Mouse (Mus musculus) right cerebral cortex, postnatal 25 days (tissue): Measurements from ENCODE around the gene Jarid2.

Experiments
- DNase-seq: peaks from one replicate; pipeline ENCODE4 v3.0.0; 2022

The Jarid2 gene

DNA sequence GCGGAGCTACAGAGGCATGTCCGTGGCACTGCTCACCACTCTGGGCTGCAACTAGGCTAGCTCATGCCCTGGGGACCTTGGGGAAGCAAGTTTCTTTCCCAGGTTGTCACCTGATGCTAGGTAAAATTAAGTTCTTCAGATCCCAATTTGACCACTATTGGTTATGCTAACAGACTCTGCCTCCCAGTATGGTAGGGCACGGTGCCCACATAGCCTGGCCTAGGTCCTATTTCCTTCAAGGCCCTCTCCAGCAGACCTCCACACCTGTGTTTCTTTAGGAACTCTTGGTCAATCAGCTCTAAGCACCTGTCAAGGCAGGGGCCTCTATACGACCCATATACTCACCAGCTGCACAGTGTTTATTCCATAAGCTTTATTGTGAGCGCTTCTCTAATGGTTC is 192.4 kb downstream of the Jarid2 start:
- no peak for DNase-seq

DNA sequence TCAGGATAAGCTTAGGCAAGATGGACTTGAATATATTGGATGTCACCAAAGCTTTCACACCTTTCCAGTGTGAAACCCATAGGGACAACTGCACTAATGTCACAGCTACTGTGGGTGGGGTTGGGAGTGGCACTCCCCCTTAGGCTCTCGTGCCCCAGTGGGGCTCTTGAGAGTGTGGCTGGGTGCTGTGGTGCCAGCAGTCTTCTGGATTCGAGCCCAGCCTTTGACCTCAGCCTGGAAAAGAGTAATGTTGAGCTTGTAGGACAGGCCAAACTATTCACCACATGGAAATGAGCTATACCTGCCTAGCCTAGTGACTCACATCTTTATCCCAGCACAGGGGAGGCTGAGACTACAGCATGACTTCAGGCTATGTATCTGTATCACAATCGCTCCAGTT is 194.8 kb downstream of the Jarid2 start:
- no peak for DNase-seq

DNA sequence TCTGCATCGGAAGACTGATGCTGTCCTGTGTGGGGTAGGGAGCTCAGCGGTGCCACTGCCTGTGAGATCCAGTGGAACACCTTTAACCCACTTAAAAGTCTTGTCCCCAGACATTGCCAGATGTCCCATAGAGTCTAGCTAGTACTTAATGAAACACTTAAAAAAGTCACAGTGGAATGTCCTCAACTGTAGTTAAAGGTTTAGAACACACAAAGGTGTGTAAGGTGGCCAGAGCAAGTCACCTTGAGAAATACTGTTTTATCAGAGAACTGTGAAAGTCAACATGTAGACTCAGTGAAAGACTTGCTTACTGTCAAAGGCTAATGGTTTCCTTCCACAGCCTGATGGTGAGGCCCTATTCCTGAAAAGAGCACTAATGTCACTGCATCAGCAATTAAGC is 195.9 kb downstream of the Jarid2 start:
- DNase-seq, result no peak

DNA sequence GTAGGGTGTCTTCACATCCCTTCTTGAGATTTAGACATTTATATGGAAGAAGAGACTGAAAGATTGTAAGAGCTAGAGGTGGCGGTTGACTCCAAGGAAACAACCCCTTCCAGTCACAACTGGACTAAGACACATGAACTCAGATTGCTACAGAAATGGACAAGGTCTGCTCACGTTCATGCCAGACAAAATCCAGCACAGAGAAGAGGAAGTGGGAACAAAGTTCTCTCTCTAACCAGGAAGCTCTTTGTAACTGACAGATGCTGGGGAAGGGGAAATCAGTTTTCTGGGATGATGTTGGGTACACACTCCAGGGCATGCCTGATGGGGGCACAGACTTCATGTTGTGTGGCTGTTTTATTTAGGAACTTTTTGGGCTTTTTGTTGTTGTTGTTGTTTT is 197.0 kb downstream of the Jarid2 start:
- no peak for DNase-seq

DNA sequence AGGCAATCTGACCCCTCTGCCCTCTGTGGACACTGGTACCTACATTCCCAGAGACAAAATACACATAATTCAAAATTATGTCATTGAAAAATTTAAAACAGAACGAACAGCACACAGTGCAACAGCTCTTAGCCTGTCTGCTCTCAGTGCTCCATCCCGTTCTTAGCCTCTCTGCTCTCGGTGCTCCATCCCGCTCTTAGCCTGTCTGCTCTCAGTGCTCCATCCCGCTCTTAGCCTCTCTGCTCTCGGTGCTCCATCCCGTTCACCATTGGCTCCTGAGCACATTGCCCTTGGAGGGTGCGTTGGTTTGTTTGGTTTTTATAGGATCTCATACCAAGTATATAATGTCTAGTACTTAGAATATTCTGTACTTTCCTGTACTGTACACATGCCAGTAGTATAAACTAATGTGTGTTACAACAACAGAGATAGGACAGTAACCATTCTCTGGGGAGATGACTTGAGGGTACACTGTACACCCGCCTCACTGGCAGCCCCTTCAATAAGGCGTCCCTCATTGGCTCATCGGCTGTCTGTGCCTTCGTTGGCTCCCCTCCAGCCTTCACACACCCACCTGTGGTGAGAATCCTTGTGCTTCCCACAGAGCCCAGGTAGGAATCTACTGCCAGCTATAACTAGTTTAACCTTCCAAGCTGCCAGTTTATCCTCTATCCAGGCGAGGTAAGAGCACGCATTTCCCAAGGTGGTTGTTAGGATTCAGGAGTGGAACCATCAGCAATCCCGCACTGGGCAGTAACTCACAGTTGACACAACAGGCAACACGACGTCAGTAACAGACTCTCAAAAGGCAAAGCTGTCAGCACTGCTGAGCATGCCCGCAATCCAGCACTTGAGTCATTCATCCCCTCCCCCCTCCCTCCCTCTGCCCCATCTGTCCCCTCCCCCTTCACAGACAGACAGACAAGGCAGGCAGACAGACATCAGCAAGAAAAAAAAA is 203.3 kb downstream of the Jarid2 start:
- no peak for DNase-seq

DNA sequence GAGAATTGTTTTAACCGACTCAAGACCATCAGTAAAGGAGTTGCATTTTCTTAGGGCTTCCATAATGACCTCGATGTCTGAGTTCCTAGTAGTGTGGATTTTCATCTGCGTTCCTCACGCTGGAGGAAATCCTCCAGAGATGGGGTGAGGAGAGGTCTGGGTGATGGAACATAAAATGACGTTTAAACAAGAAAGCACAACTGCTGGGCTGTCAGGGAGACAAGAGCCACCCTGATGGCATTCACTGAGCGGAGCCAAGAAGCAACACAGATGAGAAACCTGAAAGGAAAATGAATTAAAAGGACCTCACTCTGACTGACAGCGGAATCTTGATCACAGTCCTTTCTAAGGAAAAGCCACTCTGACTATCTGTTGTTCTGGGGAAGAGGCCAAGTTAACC is 204.3 kb downstream of the Jarid2 start:
- no peak for DNase-seq

DNA sequence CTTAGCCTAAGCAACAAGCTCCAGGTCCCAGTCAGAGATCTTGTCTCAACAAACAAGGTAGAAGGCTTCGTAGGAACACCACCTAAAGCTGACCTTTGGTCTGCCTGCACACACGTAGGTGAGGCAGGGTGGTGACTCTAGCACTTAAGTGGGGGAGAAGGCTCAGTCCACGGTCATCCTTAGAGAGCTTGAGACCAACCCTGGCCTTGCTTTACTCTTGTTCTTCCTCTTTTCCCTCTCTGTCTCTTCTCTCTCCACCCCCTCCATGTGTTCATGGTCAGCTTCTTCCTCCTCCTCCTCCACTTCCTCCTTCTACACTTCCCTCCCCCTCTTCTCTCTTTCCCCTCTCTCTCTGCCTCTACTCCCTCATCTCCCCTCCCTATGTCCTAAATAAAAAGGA is 208.4 kb downstream of the Jarid2 start:
- DNase-seq, result no peak

DNA sequence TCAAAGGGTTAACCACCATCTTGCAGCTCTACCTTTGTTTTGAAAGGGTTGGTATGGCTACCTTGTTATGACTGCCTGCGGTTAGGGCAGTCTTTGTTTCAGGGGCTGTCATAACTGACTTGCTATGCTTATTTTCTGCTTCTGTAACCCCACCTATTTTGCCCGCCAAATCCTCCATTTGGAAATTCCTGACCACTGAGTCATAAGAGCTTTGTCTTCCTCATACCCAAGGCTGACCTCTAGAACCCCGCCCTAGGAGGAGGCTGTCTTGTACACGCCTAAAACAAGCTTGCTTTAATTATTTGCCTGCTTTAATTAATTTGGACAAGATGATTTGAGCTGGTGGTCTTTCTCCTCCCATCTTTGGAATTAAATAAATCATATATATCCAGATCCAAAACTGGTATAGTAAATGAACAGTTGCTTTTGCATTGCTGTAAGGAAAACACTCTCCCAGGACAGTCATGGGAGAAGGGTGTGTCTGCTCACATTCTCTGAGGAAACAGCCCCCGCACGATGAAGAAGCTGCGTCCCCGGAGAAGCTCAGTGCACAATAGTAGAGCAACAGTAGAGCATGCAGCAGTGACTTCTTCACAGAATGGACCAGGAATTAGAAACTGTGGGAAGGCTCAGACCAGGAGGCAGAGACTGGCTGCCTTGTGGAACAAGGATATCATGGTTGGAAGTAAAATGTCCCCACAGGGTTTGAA is 210.2 kb downstream of the Jarid2 start:
- DNase-seq, result no peak

DNA sequence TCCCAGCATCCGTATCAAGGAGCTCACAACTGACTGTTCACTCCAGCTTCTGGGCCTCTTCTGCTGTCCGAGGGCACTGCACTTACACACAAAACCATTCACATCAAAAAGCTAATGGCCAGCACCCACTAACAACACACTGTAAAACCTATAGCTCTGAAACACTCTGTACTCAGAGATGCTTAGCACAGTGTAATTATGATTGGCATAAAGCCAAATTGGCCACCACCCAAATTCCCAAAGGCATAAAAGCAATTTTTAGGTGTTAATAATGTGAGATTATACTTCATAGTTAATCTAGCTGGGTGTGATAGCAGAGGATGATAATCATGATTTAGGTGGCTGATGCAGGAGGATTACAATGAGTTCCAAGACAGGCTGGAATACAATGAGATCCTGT is 214.3 kb downstream of the Jarid2 start:
- no peak for DNase-seq

DNA sequence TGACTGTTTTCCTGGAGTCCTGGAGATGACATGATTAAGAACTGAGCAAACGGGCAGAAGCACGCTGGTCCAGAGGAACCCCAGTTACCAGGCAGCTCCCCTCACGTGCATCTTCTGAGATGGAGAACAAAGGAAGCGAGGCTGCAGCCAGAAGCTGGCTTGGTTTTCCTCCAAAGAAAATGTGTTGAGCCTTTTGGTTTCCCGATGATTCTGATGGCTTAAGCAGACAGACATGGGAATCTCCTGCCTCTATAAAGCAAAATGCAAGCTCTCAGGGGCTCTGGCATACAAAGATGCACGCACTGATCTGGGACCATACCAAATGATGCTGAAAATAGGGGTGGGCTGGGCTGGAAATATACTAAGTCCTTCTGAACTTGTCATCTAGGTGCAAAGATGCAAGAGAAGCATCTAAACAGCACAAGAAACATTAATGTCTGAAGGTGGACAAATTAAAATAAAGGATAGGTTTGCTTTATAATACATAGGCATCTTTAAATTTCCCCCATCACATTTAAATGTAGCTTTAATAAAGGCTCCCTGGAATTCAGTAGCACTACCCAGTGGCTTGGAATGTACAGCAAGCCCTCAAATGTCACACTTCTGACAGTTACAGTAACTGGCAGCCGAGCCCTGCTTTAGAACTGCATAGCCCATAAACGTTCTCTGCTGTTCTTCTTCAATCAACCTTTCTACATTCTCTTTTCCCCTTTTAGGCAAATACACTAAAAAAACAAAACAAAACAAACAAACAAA is 217.8 kb downstream of the Jarid2 start:
- DNase-seq, result no peak

DNA sequence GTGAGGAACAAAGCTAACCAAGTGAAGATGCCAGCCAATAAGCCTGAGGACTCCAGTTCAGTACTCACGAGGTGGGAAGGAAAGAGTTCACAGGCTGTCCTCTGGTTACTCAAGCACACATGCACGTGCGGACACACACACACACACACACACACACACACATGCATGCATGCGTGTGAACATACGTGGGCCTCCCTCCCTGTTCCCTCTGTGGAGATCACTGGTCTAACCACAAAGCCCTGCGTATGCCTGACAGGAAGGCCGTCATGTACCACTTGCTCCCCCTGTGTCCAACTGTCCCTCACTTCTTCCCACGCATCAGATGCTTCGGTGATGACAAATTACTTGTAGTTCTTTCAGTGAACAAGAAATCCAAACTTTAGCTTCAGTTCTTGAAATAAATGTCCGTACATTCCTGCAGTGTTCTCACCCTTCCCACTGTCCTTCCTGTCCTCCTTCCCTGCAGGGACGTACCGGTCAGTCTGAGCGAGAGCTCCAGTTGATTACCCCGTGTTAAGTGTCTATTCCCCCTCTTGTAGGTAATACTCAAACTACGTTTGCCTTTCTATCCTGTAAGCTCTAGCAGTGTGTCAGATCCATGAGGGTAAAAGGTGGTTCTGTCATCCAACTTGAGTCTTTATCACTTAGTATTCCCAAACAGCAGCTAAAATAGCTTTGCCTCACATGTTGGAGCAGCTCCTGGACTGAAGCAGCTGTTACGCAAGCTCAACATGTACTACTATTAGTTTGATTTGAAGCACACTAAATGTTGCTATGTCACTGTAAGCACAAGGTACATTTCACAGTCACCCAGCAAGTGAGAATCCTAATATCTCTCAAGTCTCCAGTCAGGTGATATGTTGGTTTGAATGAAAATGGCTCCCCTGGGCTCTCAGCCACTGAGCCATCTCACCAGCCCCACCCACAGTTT is 219.3 kb downstream of the Jarid2 start:
- no peak for DNase-seq

DNA sequence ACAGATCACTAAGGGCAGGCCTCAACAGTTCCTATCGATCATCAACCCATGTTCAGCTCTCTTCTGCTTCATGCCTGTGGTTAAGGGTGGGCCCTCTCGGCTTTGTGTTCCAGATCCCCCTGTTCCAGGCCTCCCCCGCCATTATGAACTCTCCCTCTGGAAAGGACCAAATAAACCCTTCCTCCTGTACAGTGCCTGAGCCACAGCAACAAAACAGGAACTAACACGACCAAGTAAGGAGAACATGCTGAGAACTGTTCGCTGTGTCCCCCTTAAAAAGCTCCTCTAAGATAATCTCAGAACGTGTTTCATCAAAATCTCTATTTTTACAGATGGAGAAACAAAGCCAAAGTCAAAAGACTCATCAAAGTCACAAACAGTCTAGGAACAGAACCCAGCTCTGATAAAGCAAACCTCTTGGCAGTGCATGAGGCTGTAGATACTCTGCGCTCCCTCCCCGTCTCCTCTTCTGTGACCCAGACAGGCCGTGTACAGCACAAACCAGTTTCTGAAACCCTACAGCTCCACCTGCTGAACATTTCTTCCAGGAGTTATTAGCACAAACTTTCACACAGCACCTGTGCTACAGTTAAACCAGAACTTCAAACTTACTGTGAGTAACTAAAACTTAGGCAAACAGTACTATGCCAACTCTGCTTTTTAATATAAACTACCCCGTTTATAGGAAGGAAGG is 223.3 kb downstream of the Jarid2 start:
- no peak for DNase-seq

DNA sequence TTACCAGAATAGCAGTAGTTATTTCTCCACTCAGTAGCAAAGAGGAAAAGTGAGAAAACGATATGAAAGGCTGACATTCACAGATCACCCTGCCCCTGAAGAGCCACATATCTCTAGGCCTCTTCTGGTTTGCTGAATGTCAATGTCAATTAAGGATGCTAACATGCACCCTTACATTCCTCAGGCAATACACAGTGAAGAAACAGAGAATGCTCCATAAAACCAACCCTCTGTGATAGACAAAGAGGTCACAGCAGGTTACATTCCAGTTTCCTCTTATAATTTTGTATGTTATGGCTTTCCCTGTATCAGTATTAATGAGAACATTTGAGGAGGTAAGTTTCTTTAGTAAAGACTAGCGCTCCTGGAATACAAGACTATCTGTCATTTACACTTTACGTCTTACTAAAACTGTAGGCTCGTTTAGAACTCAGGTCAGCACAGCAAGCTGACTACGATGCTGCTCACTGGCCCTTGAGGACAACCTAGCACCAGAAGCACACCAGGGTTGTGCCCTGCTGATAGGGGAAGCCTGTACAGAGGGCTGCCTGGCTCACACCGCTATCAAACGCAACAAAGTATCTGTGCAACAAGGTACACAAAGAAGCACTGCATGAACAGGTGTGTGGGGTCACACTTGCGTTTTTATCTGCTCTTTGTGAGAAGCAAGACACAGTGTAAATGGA is 224.4 kb downstream of the Jarid2 start:
- no peak for DNase-seq

DNA sequence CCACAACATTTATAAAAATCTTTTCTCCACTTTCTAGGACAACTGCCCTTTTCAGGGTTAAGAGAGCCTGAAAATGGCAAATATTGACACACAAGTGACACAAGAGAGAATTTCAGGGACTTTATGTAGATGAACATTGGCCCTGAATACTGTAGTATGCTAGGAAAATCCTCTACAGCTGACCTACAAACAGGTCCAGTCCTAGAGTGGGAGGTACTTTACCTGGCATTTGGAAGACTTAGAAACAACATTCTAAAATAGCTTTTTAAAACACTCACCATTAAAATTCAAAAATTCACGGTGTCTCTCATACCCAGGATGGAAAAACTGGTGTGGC is 224.9 kb downstream of the Jarid2 start:
- DNase-seq, result no peak

DNA sequence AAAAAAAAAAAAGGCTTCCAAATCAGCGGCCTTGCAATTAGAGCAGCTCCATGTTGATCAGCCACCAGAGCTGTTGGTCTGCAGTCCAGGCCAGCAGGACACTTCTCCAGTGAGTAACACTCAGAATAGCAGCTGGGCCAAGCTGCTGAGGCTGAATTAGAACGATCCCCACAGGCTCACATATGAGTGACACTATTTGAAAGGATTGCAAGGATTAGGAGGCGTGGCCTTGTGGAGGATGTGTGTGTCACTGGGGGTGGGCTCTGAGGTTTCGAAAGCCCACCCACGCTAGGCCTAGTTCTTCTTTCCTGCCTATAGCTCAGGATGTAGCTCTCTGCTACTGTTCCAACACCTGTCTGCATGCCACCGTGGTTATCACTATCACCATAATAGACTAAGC is 226.5 kb downstream of the Jarid2 start:
- no peak for DNase-seq

DNA sequence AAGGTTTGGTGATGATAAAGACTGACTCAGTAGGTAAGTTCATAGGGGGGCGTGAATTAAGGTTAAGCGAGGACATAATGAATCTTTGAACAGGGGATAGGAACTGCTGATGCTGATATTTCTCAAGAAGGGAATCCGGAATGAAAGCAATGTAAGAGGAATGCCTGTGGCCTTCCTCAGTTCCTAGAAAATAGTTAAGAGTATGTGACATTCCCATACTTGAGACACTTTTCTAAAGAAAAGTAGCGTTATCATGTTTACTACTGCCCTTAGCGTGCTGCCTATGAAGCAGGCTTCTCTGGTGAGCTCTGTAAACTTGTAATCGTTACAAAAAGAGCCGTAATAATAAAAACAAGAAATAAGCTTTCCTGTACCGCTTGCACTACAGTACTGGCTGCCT is 227.8 kb downstream of the Jarid2 start:
- DNase-seq, result no peak

DNA sequence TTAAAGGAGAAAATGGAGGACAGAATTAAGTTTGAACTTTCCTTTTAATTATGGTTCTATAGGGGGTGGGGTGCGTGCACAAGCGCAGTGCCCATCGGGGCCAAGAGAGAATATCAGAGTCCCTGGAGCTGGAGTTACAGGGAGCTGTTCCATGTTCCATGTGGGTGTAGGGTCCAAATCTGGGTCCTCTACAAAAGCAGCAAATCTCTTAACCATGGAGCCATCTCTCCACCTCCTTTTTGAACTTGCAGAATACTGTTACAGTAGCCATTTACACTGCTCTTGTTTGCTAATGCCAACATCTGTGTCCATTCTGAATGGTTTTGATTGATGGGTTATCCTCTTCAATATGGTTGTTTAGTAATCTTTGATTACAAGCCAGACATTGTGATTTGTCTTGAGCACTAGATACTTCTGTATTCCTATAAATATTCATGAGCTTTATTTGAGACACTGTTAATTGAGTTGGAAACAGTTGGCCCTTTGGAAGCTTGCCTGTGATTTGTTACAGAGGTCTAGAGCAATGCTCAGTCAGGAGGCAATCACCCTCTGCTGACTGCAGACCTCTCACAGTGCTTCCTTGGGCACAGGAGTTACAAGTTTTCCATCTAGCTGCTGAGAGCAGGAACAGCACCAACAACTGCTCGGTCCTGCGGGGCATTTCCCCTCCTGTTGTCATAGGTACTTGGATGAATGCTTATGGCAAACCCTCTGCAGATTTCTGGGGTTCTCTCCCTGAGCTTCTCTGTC is 231.4 kb downstream of the Jarid2 start:
- DNase-seq, result no peak
